Mouse (Mus musculus): ENCODE results near the gene Ilk. TPM values are rescaled to one million over a fixed set of nuclear protein-coding genes. Genes with fewer than 3 reads are reported as not detected.

The Ilk gene
- polyA plus RNA-seq (2016; fragmentation: Nextera tagmentation; extraction: Ambion mirVana), result 234 and 240 TPM in 2 replicates

GRCm38 (mm10) chr7:105736264-105736901, at the start of gene Ilk:
Ilk (plus strand) TSS chr7:105736592.
- peak; percentile 90 for DNase-seq (ENCODE audit: low spot score)
- Histone ChIP-seq H3K27me3 (ENCODE audit: insufficient read depth, poor library complexity, severe bottlenecking) (no peaks in the 10 kb centered on the region), H3K9me3 (no peaks in the 10 kb centered on the region), H3K4me3 (peak within 1 kb of the TSS; percentile 89), H3K36me3 (peaks cover 54% of the 10 kb centered on the region), H3K27ac (peak within 1 kb of the TSS; percentile 96), H3K4me1 (replicated peaks) (peaks cover 42% of the 10 kb centered on the region)
- WGBS, result under 1% methylated on average over 62 of the region's 62 CpGs

- Histone ChIP-seq H3K4me1 (replicated peaks) (peaks cover under 1% of the 10 kb centered on the region; the same call in 1 of the 2 replicates), H3K27ac (no peak overlapping the region), H3K27me3 (ENCODE audit: insufficient read depth, poor library complexity, severe bottlenecking) (no peaks in the 10 kb centered on the region; the same call in 1 of the 2 replicates), H3K4me3 (no peak overlapping the region), H3K9me3 (no peaks in the 10 kb centered on the region), H3K36me3 (no peaks in the 10 kb centered on the region)
- no peak for DNase-seq (ENCODE audit: low spot score)
- 83% methylated on average over 1 of the region's 1 CpGs for WGBS
Observed at GRCm38 (mm10) chr7:105690875-105691274, 45.5 kb upstream of the Ilk start.

GRCm38 (mm10) chr7:105703184-105703583, 33.2 kb upstream of the Ilk start:
- Histone ChIP-seq H3K4me3 (no peak overlapping the region), H3K27ac (no peak overlapping the region), H3K27me3 (ENCODE audit: insufficient read depth, poor library complexity, severe bottlenecking) (no peaks in the 10 kb centered on the region), H3K4me1 (replicated peaks) (no peaks in the 10 kb centered on the region), H3K36me3 (no peaks in the 10 kb centered on the region), H3K9me3 (no peaks in the 10 kb centered on the region)
- no peak for DNase-seq (ENCODE audit: low spot score)
- 83% methylated on average over 16 of the region's 16 CpGs for WGBS

GRCm38 (mm10) chr7:105703816-105704215, 32.6 kb upstream of the Ilk start:
- Histone ChIP-seq H3K9me3 (no peaks in the 10 kb centered on the region), H3K4me1 (replicated peaks) (no peaks in the 10 kb centered on the region), H3K27me3 (ENCODE audit: insufficient read depth, poor library complexity, severe bottlenecking) (no peaks in the 10 kb centered on the region), H3K36me3 (no peaks in the 10 kb centered on the region), H3K27ac (no peak overlapping the region), H3K4me3 (no peak overlapping the region)
- 91% methylated on average over 4 of the region's 4 CpGs for WGBS
- no peak for DNase-seq (ENCODE audit: low spot score)

GRCm38 (mm10) chr7:105708733-105709132, 27.7 kb upstream of the Ilk start:
- Histone ChIP-seq H3K9me3 (no peaks in the 10 kb centered on the region), H3K4me3 (no peak overlapping the region), H3K36me3 (no peaks in the 10 kb centered on the region), H3K4me1 (replicated peaks) (no peaks in the 10 kb centered on the region), H3K27ac (no peak overlapping the region), H3K27me3 (ENCODE audit: insufficient read depth, poor library complexity, severe bottlenecking) (no peaks in the 10 kb centered on the region)
- 93% methylated on average over 5 of the region's 5 CpGs for WGBS
- DNase-seq (ENCODE audit: low spot score), result no peak

GRCm38 (mm10) chr7:105715366-105715765, 21.0 kb upstream of the Ilk start:
- H3K27ac ChIP-seq, result no peak overlapping the region
- no peak overlapping the region for H3K4me3 ChIP-seq
- 58% methylated on average over 3 of the region's 3 CpGs for WGBS
- H3K4me1 ChIP-seq (replicated peaks), result no peaks in the 10 kb centered on the region
- no peaks in the 10 kb centered on the region for H3K27me3 ChIP-seq (ENCODE audit: insufficient read depth, poor library complexity, severe bottlenecking)
- no peak for DNase-seq (ENCODE audit: low spot score)
- H3K36me3 ChIP-seq, result no peaks in the 10 kb centered on the region
- H3K9me3 ChIP-seq, result no peaks in the 10 kb centered on the region

- WGBS, result 75% methylated on average over 2 of the region's 2 CpGs
Observed at GRCm38 (mm10) chr7:105721916-105722315, 14.5 kb upstream of the Ilk start.

GRCm38 (mm10) chr7:105726144-105726979, 10.0 kb upstream of the Ilk start:
- Histone ChIP-seq H3K4me1 (replicated peaks) (peaks cover 7% of the 10 kb centered on the region), H3K27ac (no peak overlapping the region)
- 84% methylated on average over 4 of the region's 4 CpGs for WGBS

More at GRCm38 (mm10) chr7:105721916-105722315, 14.5 kb upstream of the Ilk start:
- Histone ChIP-seq H3K36me3 (no peaks in the 10 kb centered on the region), H3K4me3 (no peak overlapping the region), H3K27me3 (ENCODE audit: insufficient read depth, poor library complexity, severe bottlenecking) (no peaks in the 10 kb centered on the region), H3K4me1 (replicated peaks) (no peaks in the 10 kb centered on the region), H3K9me3 (no peaks in the 10 kb centered on the region), H3K27ac (no peak overlapping the region)
- no peak for DNase-seq (ENCODE audit: low spot score)

GRCm38 (mm10) chr7:105726980-105727325, 9.4 kb upstream of the Ilk start:
- no peak for DNase-seq (ENCODE audit: low spot score)
- H3K27me3 ChIP-seq (ENCODE audit: insufficient read depth, poor library complexity, severe bottlenecking), result no peaks in the 10 kb centered on the region
- H3K27ac ChIP-seq, result no peak overlapping the region
- no peak overlapping the region for H3K4me3 ChIP-seq
- WGBS, result 93% methylated on average over 4 of the region's 4 CpGs
- H3K9me3 ChIP-seq, result no peaks in the 10 kb centered on the region
- peaks cover 7% of the 10 kb centered on the region for H3K4me1 ChIP-seq (replicated peaks)
- H3K36me3 ChIP-seq, result peaks cover 32% of the 10 kb centered on the region

More at GRCm38 (mm10) chr7:105726144-105726979, 10.0 kb upstream of the Ilk start:
- H3K4me3 ChIP-seq, result no peak overlapping the region
- no peaks in the 10 kb centered on the region for H3K27me3 ChIP-seq (ENCODE audit: insufficient read depth, poor library complexity, severe bottlenecking)
- H3K9me3 ChIP-seq, result no peaks in the 10 kb centered on the region
- peak; percentile 26 for DNase-seq (ENCODE audit: low spot score)
- H3K36me3 ChIP-seq, result peaks cover 27% of the 10 kb centered on the region

- peaks cover 7% of the 10 kb centered on the region for H3K4me1 ChIP-seq (replicated peaks)
- WGBS, result 71% methylated on average over 6 of the region's 6 CpGs
- peak overlapping the region; percentile 50 for H3K27ac ChIP-seq
- H3K9me3 ChIP-seq, result no peaks in the 10 kb centered on the region
- H3K27me3 ChIP-seq (ENCODE audit: insufficient read depth, poor library complexity, severe bottlenecking), result no peaks in the 10 kb centered on the region
- H3K4me3 ChIP-seq, result no peak overlapping the region
- no peak for DNase-seq (ENCODE audit: low spot score)
- H3K36me3 ChIP-seq, result peaks cover 52% of the 10 kb centered on the region
Observed at GRCm38 (mm10) chr7:105728701-105729428, 7.5 kb upstream of the Ilk start.

- no peaks in the 10 kb centered on the region for H3K9me3 ChIP-seq
- no peak for DNase-seq (ENCODE audit: low spot score)
- no peak overlapping the region for H3K27ac ChIP-seq
- H3K4me3 ChIP-seq, result no peak overlapping the region
- WGBS, result 97% methylated on average over 11 of the region's 11 CpGs
- no peaks in the 10 kb centered on the region for H3K27me3 ChIP-seq (ENCODE audit: insufficient read depth, poor library complexity, severe bottlenecking)
- peaks cover 35% of the 10 kb centered on the region for H3K4me1 ChIP-seq (replicated peaks)
- peaks cover 60% of the 10 kb centered on the region for H3K36me3 ChIP-seq
Observed at GRCm38 (mm10) chr7:105733836-105734235, 2.6 kb upstream of the Ilk start.

GRCm38 (mm10) chr7:105734826-105735225, 1.6 kb upstream of the Ilk start:
- H3K4me1 ChIP-seq (replicated peaks), result peaks cover 42% of the 10 kb centered on the region
- H3K27ac ChIP-seq, result no peak overlapping the region
- no peaks in the 10 kb centered on the region for H3K27me3 ChIP-seq (ENCODE audit: insufficient read depth, poor library complexity, severe bottlenecking)
- no peak for DNase-seq (ENCODE audit: low spot score)
- 91% methylated on average over 8 of the region's 8 CpGs for WGBS
- no peaks in the 10 kb centered on the region for H3K9me3 ChIP-seq
- peak overlapping the region; percentile 89; the same call in 1 of the 2 replicates for H3K4me3 ChIP-seq
- H3K36me3 ChIP-seq, result peaks cover 54% of the 10 kb centered on the region
